Mouse (Mus musculus) C2C12 (cell line): ENCODE data around the gene Erich3. TPM values are rescaled to one million over a fixed set of nuclear protein-coding genes. Genes with fewer than 3 reads are reported as not detected.
"Not testable (repeated sequence)": the region's sequence is repeated elsewhere in the genome, so short reads cannot be mapped to it uniquely, and the experiment has no call there.

Experiments
- H3K27me3 ChIP-seq: one replicate; pipeline ENCODE4 v1.6.1; 2011; ENCODE audit not compliant: control insufficient read depth, insufficient read depth, insufficient read length
- H3K36me3 ChIP-seq: one replicate; pipeline ENCODE4 v1.6.1; 2011; ENCODE audit not compliant: control insufficient read depth, insufficient read depth
- H3K4me3 ChIP-seq: one replicate; pipeline ENCODE4 v1.5.1; 2011; ENCODE audit warnings: mild to moderate bottlenecking, control low read depth; ENCODE audit not compliant: poor library complexity, insufficient read depth, severe bottlenecking
- H3K79me2 ChIP-seq: one replicate; pipeline ENCODE4 v1.6.1; 2011; ENCODE audit not compliant: control insufficient read depth, insufficient read depth
- H3K79me3 ChIP-seq: one replicate; pipeline ENCODE4 v1.6.1; 2011; ENCODE audit warnings: low read depth, control low read depth
- H3ac ChIP-seq: one replicate; pipeline ENCODE3; 2011; ENCODE audit warnings: low read depth; ENCODE audit not compliant: control insufficient read depth, insufficient read length
- CEBPB ChIP-seq: IDR thresholded peaks from one replicate; pipeline ENCODE4 v1.6.1; 2011; ENCODE audit warnings: low read depth, mild to moderate bottlenecking, control low read depth, moderate library complexity
- CTCF ChIP-seq: IDR thresholded peaks from one replicate; pipeline ENCODE4 v1.5.1; 2011; ENCODE audit not compliant: control insufficient read depth, insufficient read depth, insufficient read length
- FOSL1 ChIP-seq: IDR thresholded peaks from one replicate; pipeline ENCODE4 v1.8.0; 2011; ENCODE audit warnings: mild to moderate bottlenecking, low read length; ENCODE audit not compliant: poor library complexity, insufficient read depth, severe bottlenecking
- MAX ChIP-seq: IDR thresholded peaks from one replicate; pipeline ENCODE4 v1.6.1; 2011; ENCODE audit warnings: mild to moderate bottlenecking, control low read depth
- MYOD1 ChIP-seq: IDR thresholded peaks from one replicate; pipeline ENCODE4 v1.6.1; 2011; ENCODE audit warnings: low read depth; ENCODE audit not compliant: control insufficient read depth, insufficient read length
- MYOG ChIP-seq: IDR thresholded peaks from one replicate; pipeline ENCODE4 v1.6.1; 2011; ENCODE audit not compliant: control insufficient read depth, insufficient read length; ENCODE audit errors: extremely low read depth
- USF1 ChIP-seq: IDR thresholded peaks from one replicate; pipeline ENCODE4 v1.6.1; 2011; ENCODE audit warnings: low read depth, mild to moderate bottlenecking, control low read depth, moderate library complexity
- long read RNA-seq, 2 experiments: library from polyadenylated mRNA; unstranded; transcript quantifications; one replicate each; pipeline ENCODE4 v2.0.0; 2019 to 2020
- polyA plus RNA-seq: library from polyadenylated mRNA; unstranded; fragments of >200 nt; fragmentation: generic; extraction: Trizol; gene quantifications from one replicate; pipeline ENCODE4 v1.2.1, GENCODE M21; 2012; ENCODE audit warnings: missing spikeins

Erich3 gene
- 0.01 TPM for polyA plus RNA-seq
- long read RNA-seq, experiment 1: 0 reads
- long read RNA-seq, experiment 2: 0 reads

GRCm38 (mm10) chr3:154663545-154663944 is at the start of gene Erich3:
TSS of gene Erich3 (plus strand) at chr3:154663859.
- no peaks in the 10 kb centered on the region for H3K36me3 ChIP-seq

GRCm38 (mm10) chr3:154614771-154615170 is 48.9 kb upstream of the Erich3 start:
- no peak for TF ChIP-seq MYOG
- no peak for TF ChIP-seq USF1
- TF ChIP-seq MAX: no peak
- no peak for TF ChIP-seq CEBPB
- no peak for TF ChIP-seq FOSL1
- no peak for TF ChIP-seq MYOD1
- H3K4me3 ChIP-seq: no peak overlapping the region
- H3K27me3 ChIP-seq: no peaks in the 10 kb centered on the region
- H3ac ChIP-seq: no peak overlapping the region
- no peaks in the 10 kb centered on the region for H3K79me3 ChIP-seq
- no peaks in the 10 kb centered on the region for H3K79me2 ChIP-seq
- H3K36me3 ChIP-seq: peaks cover 14% of the 10 kb centered on the region

More at GRCm38 (mm10) chr3:154663545-154663944, at the start of gene Erich3:
- no peaks in the 10 kb centered on the region for H3K79me3 ChIP-seq
- no peaks in the 10 kb centered on the region for H3K79me2 ChIP-seq
- TF ChIP-seq CEBPB: no peak
- no peak for TF ChIP-seq MAX
- TF ChIP-seq FOSL1: no peak
- no peak for TF ChIP-seq CTCF
- TF ChIP-seq USF1: no peak
- TF ChIP-seq MYOG: no peak
- TF ChIP-seq MYOD1: no peak
- no peaks in the 10 kb centered on the region for H3K27me3 ChIP-seq
- no peak within 1 kb of the TSS for H3ac ChIP-seq
- H3K4me3 ChIP-seq: no peak within 1 kb of the TSS

GRCm38 (mm10) chr3:154615304-154615703 is 48.4 kb upstream of the Erich3 start:
- peaks cover 14% of the 10 kb centered on the region for H3K36me3 ChIP-seq
- no peak overlapping the region for H3K4me3 ChIP-seq

GRCm38 (mm10) chr3:154616106-154616505 is 47.6 kb upstream of the Erich3 start:
- H3K36me3 ChIP-seq: peaks cover 8% of the 10 kb centered on the region
- no peak overlapping the region for H3ac ChIP-seq
- TF ChIP-seq MAX: no peak
- no peak for TF ChIP-seq CEBPB
- TF ChIP-seq MYOD1: no peak
- TF ChIP-seq USF1: no peak
- no peak for TF ChIP-seq FOSL1
- no peak for TF ChIP-seq CTCF
- TF ChIP-seq MYOG: no peak
- H3K79me3 ChIP-seq: no peaks in the 10 kb centered on the region
- no peak overlapping the region for H3K4me3 ChIP-seq
- no peaks in the 10 kb centered on the region for H3K27me3 ChIP-seq
- no peaks in the 10 kb centered on the region for H3K79me2 ChIP-seq

More at GRCm38 (mm10) chr3:154615304-154615703, 48.4 kb upstream of the Erich3 start:
- Histone ChIP-seq H3ac (no peak overlapping the region), H3K27me3 (no peaks in the 10 kb centered on the region), H3K79me2 (no peaks in the 10 kb centered on the region), H3K79me3 (no peaks in the 10 kb centered on the region)
- TF ChIP-seq CEBPB (no peak), MYOD1 (no peak), FOSL1 (no peak)

GRCm38 (mm10) chr3:154628284-154628683 is 35.4 kb upstream of the Erich3 start:
- TF ChIP-seq MYOD1: no peak
- no peak for TF ChIP-seq USF1
- TF ChIP-seq CEBPB: no peak
- TF ChIP-seq MAX: no peak
- TF ChIP-seq CTCF: no peak
- no peak for TF ChIP-seq FOSL1
- TF ChIP-seq MYOG: no peak
- Histone ChIP-seq H3K4me3 (no peak overlapping the region), H3K36me3 (no peaks in the 10 kb centered on the region), H3K79me3 (no peaks in the 10 kb centered on the region), H3K27me3 (no peaks in the 10 kb centered on the region), H3ac (no peak overlapping the region), H3K79me2 (no peaks in the 10 kb centered on the region)

GRCm38 (mm10) chr3:154631281-154631680 is 32.4 kb upstream of the Erich3 start:
- H3K36me3 ChIP-seq, H3K79me2 ChIP-seq, H3K79me3 ChIP-seq, H3K27me3 ChIP-seq, H3ac ChIP-seq, H3K4me3 ChIP-seq: not testable (repeated sequence)
